ENCODE assay signal across 8 mouse cellular contexts in the genomic region with DNA sequence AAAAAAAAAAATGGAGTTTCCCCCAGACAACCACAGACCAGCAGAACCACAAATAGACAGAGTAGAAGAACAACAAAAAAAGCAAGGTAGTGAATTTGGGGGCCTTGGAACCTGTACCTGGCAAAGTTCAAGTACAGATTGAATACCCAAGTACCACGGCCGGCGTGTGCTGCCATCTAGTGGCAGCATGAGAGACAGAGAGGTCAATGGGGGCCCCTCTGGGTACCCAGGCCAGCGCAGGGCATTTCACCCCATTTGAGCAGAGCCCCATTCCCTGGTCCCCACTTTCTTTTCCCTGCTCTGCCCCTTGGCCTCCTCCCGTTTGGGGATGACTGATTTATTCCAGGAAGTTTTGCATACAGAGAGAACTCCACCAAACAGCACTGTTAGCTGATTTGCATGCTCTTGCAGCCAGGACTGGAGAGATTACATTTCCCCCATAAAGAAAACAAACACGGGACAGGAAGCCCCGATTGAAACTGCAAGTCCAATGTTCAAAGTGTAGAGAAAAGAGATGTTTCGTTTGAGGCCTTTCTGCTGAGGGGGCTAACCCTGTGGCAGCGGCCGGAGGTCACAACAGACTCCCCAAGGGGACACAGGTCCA. TPM values are rescaled to one million over a fixed set of nuclear protein-coding genes. Genes with fewer than 3 reads are reported as not detected.
DNase-seq lines count a peak whose midpoint lies in the region; ATAC-seq and TF ChIP-seq lines count a peak whose summit lies in the region.

No protein-coding gene starts in this region.

- H3K4me2 ChIP-seq in forebrain, postnatal 0 days (ENCODE audit: low read depth): no peak overlapping the region
- H3K4me2 ChIP-seq in forebrain, embryonic 16.5 days (ENCODE audit: low read length): no peak overlapping the region
- H3K4me2 ChIP-seq in neural tube, embryonic 15.5 days: no peak overlapping the region
- H3K4me2 ChIP-seq in liver, embryonic 14.5 days (ENCODE audit: low read depth): peak overlapping the region; percentile 96

- no peak overlapping the region for H3K4me3 ChIP-seq in forebrain, postnatal 0 days (ENCODE audit: low read depth, low read length)
- H3K4me3 ChIP-seq in forebrain, embryonic 16.5 days (replicated peaks; ENCODE audit: low read length): no peak overlapping the region
- H3K4me3 ChIP-seq in neural tube, embryonic 15.5 days (replicated peaks): no peak overlapping the region
- H3K4me3 ChIP-seq in liver, embryonic 14.5 days (ENCODE audit: insufficient read depth in 1 of 2, low read depth in 2 of 2, low read length in 2 of 2): peak overlapping the region in 1 of 2 experiments; percentile 82; a peak in 2 of 4 replicates
- H3K4me3 ChIP-seq in spleen, adult 2 months (ENCODE audit: extremely low read depth, insufficient read depth, insufficient read length): no peak overlapping the region

- H3K9ac ChIP-seq in forebrain, postnatal 0 days: no peak overlapping the region
- H3K9ac ChIP-seq in forebrain, embryonic 16.5 days (replicated peaks; ENCODE audit: low read depth, low read length): no peak overlapping the region
- H3K9ac ChIP-seq in neural tube, embryonic 15.5 days (replicated peaks): no peak overlapping the region
- H3K9ac ChIP-seq in liver, embryonic 14.5 days (replicated peaks): no peak overlapping the region; the same call in 1 of the 2 replicates

- no peak for DNase-seq in forebrain, postnatal 0 days
- peak; percentile 55 for DNase-seq in neural tube, embryonic 10.5 days (ENCODE audit: extremely low spot score, low spot score)
- peak; percentile 75 for DNase-seq in embryo, embryonic 11 days
- no peak for DNase-seq in liver, embryonic 14.5 days (ENCODE audit: low read depth in 3 of 3, low spot score in 3 of 3)
- peak; percentile 40 to 56 for DNase-seq in spleen, adult 2 months (ENCODE audit: low read depth in 1 of 2, low spot score in 2 of 2)
- no peak for DNase-seq in urinary bladder, postnatal 36 days (ENCODE audit: low spot score in 2 of 2)

- TF ChIP-seq EP300 in liver, embryonic 14.5 days (IDR thresholded peaks at IDR 0.05; ENCODE audit: low read depth): no peak

- no peak for TF ChIP-seq POLR2A in spleen, adult 2 months (IDR thresholded peaks at IDR 0.05; ENCODE audit: low read depth, low read length)

- H3K27me3 ChIP-seq in forebrain, postnatal 0 days (ENCODE audit: insufficient read depth, low read length): 0 out of 2 replicates have a peak, but pooled peaks cover 4% of the 10 kb centered on the region
- peaks cover 16% of the 10 kb centered on the region for H3K27me3 ChIP-seq in forebrain, embryonic 16.5 days (replicated peaks; ENCODE audit: control insufficient read depth, insufficient read depth, low read length)
- H3K27me3 ChIP-seq in neural tube, embryonic 15.5 days (replicated peaks): peaks cover 21% of the 10 kb centered on the region
- no peaks in the 10 kb centered on the region for H3K27me3 ChIP-seq in liver, embryonic 14.5 days (ENCODE audit: control insufficient read depth, insufficient read depth, low read length)
- H3K27me3 ChIP-seq in spleen, adult 2 months (ENCODE audit: control insufficient read depth, insufficient read depth, low read length): no peaks in the 10 kb centered on the region

- no peak for ATAC-seq in forebrain, postnatal 0 days
- no peak for ATAC-seq in forebrain, embryonic 16.5 days
- ATAC-seq in neural tube, embryonic 15.5 days (ENCODE audit: low FRiP score): no peak
- peak; percentile 29 for ATAC-seq in liver, embryonic 14.5 days (ENCODE audit: insufficient read depth)

- no peak overlapping the region for H3K27ac ChIP-seq in forebrain, postnatal 0 days (ENCODE audit: low read depth, low read length)
- no peak overlapping the region for H3K27ac ChIP-seq in forebrain, embryonic 16.5 days (ENCODE audit: low read length)
- no peak overlapping the region for H3K27ac ChIP-seq in neural tube, embryonic 15.5 days (replicated peaks)
- no peak overlapping the region for H3K27ac ChIP-seq in liver, embryonic 14.5 days
- no peak overlapping the region for H3K27ac ChIP-seq in spleen, adult 2 months (ENCODE audit: insufficient read depth, low read length)

- H3K36me3 ChIP-seq in forebrain, postnatal 0 days (ENCODE audit: insufficient read depth): no peaks in the 10 kb centered on the region
- H3K36me3 ChIP-seq in forebrain, embryonic 16.5 days (ENCODE audit: control insufficient read depth, insufficient read depth): no peaks in the 10 kb centered on the region
- H3K36me3 ChIP-seq in neural tube, embryonic 15.5 days: no peaks in the 10 kb centered on the region
- peaks cover 20% of the 10 kb centered on the region for H3K36me3 ChIP-seq in liver, embryonic 14.5 days (replicated peaks; ENCODE audit: control insufficient read depth, insufficient read depth, low read depth)
- H3K36me3 ChIP-seq in spleen, adult 2 months (ENCODE audit: control insufficient read depth, insufficient read depth, low read length): no peaks in the 10 kb centered on the region

- H3K9me3 ChIP-seq in forebrain, postnatal 0 days (ENCODE audit: low read length): no peaks in the 10 kb centered on the region
- no peaks in the 10 kb centered on the region for H3K9me3 ChIP-seq in forebrain, embryonic 16.5 days (ENCODE audit: control insufficient read depth, low read length)
- H3K9me3 ChIP-seq in neural tube, embryonic 15.5 days (replicated peaks): no peaks in the 10 kb centered on the region
- H3K9me3 ChIP-seq in liver, embryonic 14.5 days (ENCODE audit: control insufficient read depth, low read length): no peaks in the 10 kb centered on the region

- WGBS in forebrain, postnatal 0 days: 27% methylated on average over 10 of the region's 10 CpGs
- WGBS in forebrain, embryonic 16.5 days: 24% methylated on average over 10 of the region's 10 CpGs
- 23% methylated on average over 10 of the region's 10 CpGs for WGBS in neural tube, embryonic 15.5 days
- WGBS in liver, embryonic 14.5 days (ENCODE audit: insufficient replicate concordance): 16% methylated on average over 10 of the region's 10 CpGs
- WGBS in spleen, adult 2 months: 23% methylated on average over 10 of the region's 10 CpGs

- H3K4me1 ChIP-seq in forebrain, postnatal 0 days (ENCODE audit: insufficient read depth): no peaks in the 10 kb centered on the region
- no peaks in the 10 kb centered on the region for H3K4me1 ChIP-seq in forebrain, embryonic 16.5 days (replicated peaks; ENCODE audit: control insufficient read depth, insufficient read depth, low read length)
- H3K4me1 ChIP-seq in neural tube, embryonic 15.5 days: peaks cover 4% of the 10 kb centered on the region; the same call in 1 of the 2 replicates
- peaks cover 23 to 27% of the 10 kb centered on the region in 2 experiments for H3K4me1 ChIP-seq in liver, embryonic 14.5 days (replicated peaks; ENCODE audit: control insufficient read depth in 2 of 2, insufficient read depth in 2 of 2, low read length in 1 of 2)
- H3K4me1 ChIP-seq in spleen, adult 2 months (ENCODE audit: control insufficient read depth, insufficient read depth, insufficient read length): peaks cover 7% of the 10 kb centered on the region; the same call in 1 of the 2 replicates

- peak; percentile 60 for TF ChIP-seq CTCF in forebrain, postnatal 0 days (IDR thresholded peaks at IDR 0.05; ENCODE audit: low read depth)
- peak; percentile 95 for TF ChIP-seq CTCF in liver, embryonic 14.5 days (IDR thresholded peaks at IDR 0.05; ENCODE audit: low read depth)
- peak; percentile 82; the same call in 1 of the 2 replicates for TF ChIP-seq CTCF in spleen, adult 2 months (IDR thresholded peaks at IDR 0.05; ENCODE audit: extremely low read depth, insufficient read depth, insufficient read length, insufficient replicate concordance)

RNA-seq across cellular contexts. Expression of a gene that starts 0.8 kb away (rescaled TPM):
- not detected in 2 replicates for total RNA-seq in forebrain, postnatal 0 days (2014; rRNA removed)
- not detected in 2 replicates for polyA plus RNA-seq in forebrain, postnatal 0 days (2015; fragmentation: Nextera tagmentation; extraction: Ambion mirVana)
- not detected in 2 replicates for polyA plus RNA-seq in forebrain, embryonic 16.5 days (2015; fragmentation: Nextera tagmentation; extraction: Ambion mirVana)
- 0.87 TPM in 1 of 2 replicates, not detected in the other for polyA plus RNA-seq in neural tube, embryonic 15.5 days (2015; fragmentation: Nextera tagmentation; extraction: Ambion mirVana)
- 72.5 and 86.9 TPM in 2 replicates for polyA plus RNA-seq in liver, embryonic 14.5 days (2012; rRNA removed)
- polyA plus RNA-seq in liver, embryonic 14.5 days (2014; fragmentation: Nextera tagmentation; extraction: Ambion mirVana): 89.2 and 107 TPM in 2 replicates
- polyA plus RNA-seq in spleen, adult 2 months (2012; rRNA removed): 22.1 and 31.1 TPM in 2 replicates

RNA-seq across cellular contexts. Expression of a gene that starts 18.4 kb away (rescaled TPM):
- total RNA-seq in forebrain, postnatal 0 days (2014; rRNA removed): 35.4 and 43.4 TPM in 2 replicates
- polyA plus RNA-seq in forebrain, postnatal 0 days (2015; fragmentation: Nextera tagmentation; extraction: Ambion mirVana): 7.7 and 16.8 TPM in 2 replicates
- 32.7 and 42.7 TPM in 2 replicates for polyA plus RNA-seq in forebrain, embryonic 16.5 days (2015; fragmentation: Nextera tagmentation; extraction: Ambion mirVana)
- 29.8 and 33.3 TPM in 2 replicates for polyA plus RNA-seq in neural tube, embryonic 15.5 days (2015; fragmentation: Nextera tagmentation; extraction: Ambion mirVana)
- polyA plus RNA-seq in liver, embryonic 14.5 days (2012; rRNA removed): 4.5 and 5.4 TPM in 2 replicates
- 5.3 and 7.5 TPM in 2 replicates for polyA plus RNA-seq in liver, embryonic 14.5 days (2014; fragmentation: Nextera tagmentation; extraction: Ambion mirVana)
- 12.1 and 12.5 TPM in 2 replicates for polyA plus RNA-seq in spleen, adult 2 months (2012; rRNA removed)

RNA-seq across cellular contexts. Expression of a gene that starts 39.1 kb away (rescaled TPM):
- 26.9 and 33.3 TPM in 2 replicates for total RNA-seq in forebrain, postnatal 0 days (2014; rRNA removed)
- polyA plus RNA-seq in forebrain, postnatal 0 days (2015; fragmentation: Nextera tagmentation; extraction: Ambion mirVana): 20.0 and 32.7 TPM in 2 replicates
- polyA plus RNA-seq in forebrain, embryonic 16.5 days (2015; fragmentation: Nextera tagmentation; extraction: Ambion mirVana): 40.5 and 43.3 TPM in 2 replicates
- 37.2 and 40.1 TPM in 2 replicates for polyA plus RNA-seq in neural tube, embryonic 15.5 days (2015; fragmentation: Nextera tagmentation; extraction: Ambion mirVana)
- polyA plus RNA-seq in liver, embryonic 14.5 days (2012; rRNA removed): 10.0 and 11.6 TPM in 2 replicates
- 7.6 and 9.0 TPM in 2 replicates for polyA plus RNA-seq in liver, embryonic 14.5 days (2014; fragmentation: Nextera tagmentation; extraction: Ambion mirVana)
- polyA plus RNA-seq in spleen, adult 2 months (2012; rRNA removed): 13.3 and 15.4 TPM in 2 replicates

RNA-seq across cellular contexts. Expression of a gene that starts 59.4 kb away (rescaled TPM):
- total RNA-seq in forebrain, postnatal 0 days (2014; rRNA removed): not detected in 2 replicates
- polyA plus RNA-seq in forebrain, postnatal 0 days (2015; fragmentation: Nextera tagmentation; extraction: Ambion mirVana): not detected in 2 replicates
- not detected in 2 replicates for polyA plus RNA-seq in forebrain, embryonic 16.5 days (2015; fragmentation: Nextera tagmentation; extraction: Ambion mirVana)
- polyA plus RNA-seq in neural tube, embryonic 15.5 days (2015; fragmentation: Nextera tagmentation; extraction: Ambion mirVana): 0.09 and 3.3 TPM in 2 replicates
- 0.10 and 0.19 TPM in 2 replicates for polyA plus RNA-seq in liver, embryonic 14.5 days (2012; rRNA removed)
- polyA plus RNA-seq in liver, embryonic 14.5 days (2014; fragmentation: Nextera tagmentation; extraction: Ambion mirVana): 0.39 TPM in 1 of 2 replicates, not detected in the other
- 1,405 and 1,688 TPM in 2 replicates for polyA plus RNA-seq in spleen, adult 2 months (2012; rRNA removed)

Comparison
In these comparisons a context has a peak if more than half of its experiments do, and no peak if none do; other contexts are left out.
1. DNase-seq: peak in neural tube, embryonic 10.5 days (single experiment), embryo, embryonic 11 days (single experiment) and spleen, adult 2 months (2 of 2); none in forebrain, postnatal 0 days (single experiment), liver, embryonic 14.5 days (0 of 3) and urinary bladder, postnatal 36 days (0 of 2).
2. RNA of a gene that starts 0.8 kb away (polyA plus RNA-seq): 72.5 to 107 TPM in liver, embryonic 14.5 days and 22.1 to 31.1 TPM in spleen, adult 2 months; 0.87 TPM in neural tube, embryonic 15.5 days, not detected in forebrain, postnatal 0 days and not detected in forebrain, embryonic 16.5 days; every median in the first group is over 10 times any median in the second.
3. Peak in every context shown above with its lines, with median percentiles within 50 percentile points of each other: CTCF ChIP-seq.